Mouse (Mus musculus) forebrain, embryonic 12.5 days (tissue): Measurements from ENCODE around the gene Capn2. TPM values are rescaled to one million over a fixed set of nuclear protein-coding genes. Genes with fewer than 3 reads are reported as not detected.
A peak's percentile ranks its signal among the peaks of the same experiment; 100 is the strongest.

ENCODE experiments used
- ATAC-seq: fragments of 200-750 bp; cut with Nextera tagmentation; 2 replicates; pipeline ENCODE4 v1.8.0; 2017; ENCODE audit warnings: moderate TSS enrichment; ENCODE audit not compliant: low FRiP score
- H3K27ac ChIP-seq: fragments of 300-500 bp; sonication (generic); 2 replicates; pipeline ENCODE4 v1.5.1; 2016; ENCODE audit warnings: mild to moderate bottlenecking
- H3K27me3 ChIP-seq: fragments of 300-500 bp; sonication (generic); 2 replicates; pipeline ENCODE4 v1.6.1; 2016; ENCODE audit warnings: mild to moderate bottlenecking
- H3K36me3 ChIP-seq: fragments of 300-500 bp; sonication (generic); replicated peaks from 2 replicates; pipeline ENCODE4 v1.6.1; 2016; ENCODE audit warnings: mild to moderate bottlenecking
- H3K4me1 ChIP-seq: fragments of 300-500 bp; sonication (generic); 2 replicates; pipeline ENCODE4 v1.6.1; 2016
- H3K4me2 ChIP-seq: fragments of 300-500 bp; sonication (generic); 2 replicates; pipeline ENCODE4 v1.6.1; 2016; ENCODE audit warnings: mild to moderate bottlenecking, moderate library complexity
- H3K4me3 ChIP-seq: fragments of 300-500 bp; sonication (generic); replicated peaks from 2 replicates; pipeline ENCODE4 v1.5.1; 2016; ENCODE audit warnings: mild to moderate bottlenecking
- H3K9ac ChIP-seq: fragments of 300-500 bp; sonication (generic); 2 replicates; pipeline ENCODE4 v1.6.1; 2016; ENCODE audit warnings: mild to moderate bottlenecking
- H3K9me3 ChIP-seq: fragments of 300-500 bp; sonication (generic); 2 replicates; pipeline ENCODE4 v1.6.1; 2016
- WGBS: fragments of 180-500 bp; shearing (Covaris S2); methylation state at CpG from one replicate; pipeline ENCODE4 v1.1.7; 2016; 5-methylcytosine and 5-hydroxymethylcytosine counted together
- polyA plus RNA-seq: library from polyadenylated mRNA; unstranded; fragments of >200 nt; fragmentation: Nextera tagmentation; extraction: Ambion mirVana; gene quantifications from 2 replicates; pipeline ENCODE4 v1.2.1, GENCODE M21; 2016

The Capn2 gene
- polyA plus RNA-seq: 91.6 and 95.6 TPM in 2 replicates

DNA sequence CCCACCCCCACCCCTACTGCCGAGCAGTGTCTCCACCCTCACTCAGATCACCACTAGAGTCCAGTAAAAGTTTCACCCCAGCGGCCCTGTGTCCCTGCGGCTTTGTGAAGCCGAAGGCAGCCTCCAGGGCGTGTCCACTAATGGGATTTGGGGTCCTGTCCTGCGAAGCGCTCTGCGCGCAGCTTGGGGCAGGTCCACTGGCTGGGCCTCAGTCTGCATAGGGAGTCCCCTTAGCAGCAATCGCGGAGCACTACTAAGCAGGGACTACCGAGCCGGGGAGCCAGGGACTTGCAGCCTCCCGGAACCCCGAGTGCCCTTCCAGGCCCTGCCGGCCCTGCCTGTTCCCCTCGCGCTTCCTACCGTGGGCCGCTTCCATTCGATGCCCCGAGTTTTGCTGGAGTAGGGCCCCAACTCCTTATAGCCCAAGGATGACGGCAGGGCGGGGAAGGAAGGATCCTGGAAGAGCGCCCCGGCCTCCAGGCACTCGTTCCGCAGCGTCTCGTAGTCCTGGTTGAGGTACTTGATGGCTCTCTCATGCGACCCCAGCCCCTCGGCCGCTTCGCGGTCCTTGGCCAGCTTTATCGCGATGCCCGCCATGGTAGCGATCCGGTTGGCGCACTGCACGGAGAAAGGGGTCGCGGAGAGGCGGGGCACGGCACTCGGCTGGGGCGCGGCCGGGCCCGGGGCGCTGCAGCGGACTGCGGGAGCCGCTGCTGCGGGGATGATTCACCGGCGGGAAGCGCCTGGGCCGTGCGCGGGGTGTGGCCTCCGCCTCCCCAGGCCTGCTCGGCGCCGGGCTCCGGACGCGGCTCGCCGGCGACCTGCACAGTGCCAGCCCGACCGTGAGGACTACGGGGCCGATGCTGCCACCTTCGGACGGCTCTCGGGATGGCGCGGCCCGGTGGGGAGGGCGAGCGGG lies at the start of gene Capn2:
TSS of gene Capn2 (minus strand) at position 851 of the 919 bp plus-strand sequence.
- peak; percentile 95 for ATAC-seq
- Histone ChIP-seq H3K4me1 (peaks cover 22% of the 10 kb centered on the region), H3K27ac (peak within 1 kb of the TSS; percentile 80), H3K36me3 (peaks cover 4% of the 10 kb centered on the region), H3K4me2 (peak within 1 kb of the TSS; percentile 74), H3K9ac (peak within 1 kb of the TSS; percentile 78), H3K4me3 (peak within 1 kb of the TSS; percentile 57), H3K9me3 (no peaks in the 10 kb centered on the region), H3K27me3 (peaks cover 28% of the 10 kb centered on the region)
- under 1% methylated on average over 83 of the region's 84 CpGs for WGBS

DNA sequence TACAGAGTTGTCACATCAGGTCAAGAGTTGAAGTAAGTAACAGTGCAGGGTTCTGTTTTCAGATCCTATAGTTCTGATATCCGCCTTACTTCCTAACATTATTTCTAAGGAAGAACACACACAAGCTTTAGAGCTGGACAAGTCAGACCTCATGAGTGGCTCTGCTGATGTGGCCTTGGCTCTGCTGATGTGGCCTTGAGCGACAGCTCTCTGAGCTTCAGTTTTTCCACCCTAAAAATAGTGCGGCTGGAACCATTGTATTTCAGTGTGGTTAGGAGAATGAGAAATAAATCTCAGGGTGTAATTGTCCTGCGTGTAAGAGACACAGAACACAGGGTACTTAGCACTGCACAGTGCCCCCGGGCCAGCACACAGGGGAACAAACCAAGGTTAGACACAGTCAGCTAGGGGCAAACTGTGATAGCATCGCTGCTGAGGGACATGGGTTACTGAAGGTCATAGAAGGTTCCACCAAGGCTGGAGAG lies 48.0 kb upstream of the Capn2 start:
- 92% methylated on average over 6 of the region's 6 CpGs for WGBS
- Histone ChIP-seq H3K4me3 (no peak overlapping the region), H3K27me3 (peaks cover 59% of the 10 kb centered on the region), H3K9ac (no peak overlapping the region), H3K4me2 (no peak overlapping the region), H3K4me1 (peaks cover 3% of the 10 kb centered on the region; the same call in 1 of the 2 replicates), H3K27ac (no peak overlapping the region), H3K36me3 (no peaks in the 10 kb centered on the region), H3K9me3 (no peaks in the 10 kb centered on the region)
- no peak for ATAC-seq

DNA sequence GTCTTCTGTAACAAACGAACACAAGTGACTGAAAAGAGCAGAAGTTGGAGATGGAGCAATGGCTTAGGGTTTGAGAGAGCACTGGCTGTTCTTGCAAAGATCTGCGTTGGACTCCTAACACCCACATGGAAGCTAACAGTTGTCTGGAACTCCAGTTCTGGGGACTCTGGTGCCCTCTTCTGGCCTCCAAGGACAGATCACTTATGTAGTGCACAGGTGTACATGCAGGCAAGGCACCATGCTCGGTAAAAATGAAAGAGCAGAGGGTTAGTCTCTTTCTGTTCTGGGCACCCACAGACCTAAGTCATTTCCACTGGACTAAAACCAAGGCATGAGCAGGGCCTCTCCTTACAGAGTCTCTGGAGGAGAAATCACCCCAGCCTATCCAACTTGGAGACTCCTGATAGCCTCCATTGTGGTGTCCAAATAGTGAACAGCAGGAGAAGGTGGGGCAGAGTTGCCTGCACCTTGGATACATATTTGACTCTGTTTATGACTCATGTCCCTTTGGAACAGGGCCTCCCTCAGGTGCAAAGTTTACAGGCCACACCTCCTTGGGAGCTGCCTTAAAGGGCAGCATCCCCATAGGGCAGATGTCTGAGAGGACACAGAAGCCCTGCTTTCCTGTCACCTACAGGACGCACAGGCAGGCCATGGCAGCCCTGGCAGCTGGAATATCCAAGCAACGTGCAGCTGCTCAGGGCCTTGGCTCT lies 47.2 kb upstream of the Capn2 start, which contains the start of gene Capn8:
TSS of gene Capn8 (plus strand) at position 600 of the 713 bp plus-strand sequence.
- peaks cover 3% of the 10 kb centered on the region; the same call in 1 of the 2 replicates for H3K4me1 ChIP-seq
- H3K27ac ChIP-seq: no peak within 1 kb of the TSS
- 68% methylated on average over 5 of the region's 5 CpGs for WGBS
- H3K4me2 ChIP-seq: no peak within 1 kb of the TSS
- no peaks in the 10 kb centered on the region for H3K36me3 ChIP-seq
- no peak within 1 kb of the TSS for H3K4me3 ChIP-seq
- no peak for ATAC-seq
- H3K9ac ChIP-seq: no peak within 1 kb of the TSS
- peaks cover 53% of the 10 kb centered on the region for H3K27me3 ChIP-seq
- no peaks in the 10 kb centered on the region for H3K9me3 ChIP-seq

DNA sequence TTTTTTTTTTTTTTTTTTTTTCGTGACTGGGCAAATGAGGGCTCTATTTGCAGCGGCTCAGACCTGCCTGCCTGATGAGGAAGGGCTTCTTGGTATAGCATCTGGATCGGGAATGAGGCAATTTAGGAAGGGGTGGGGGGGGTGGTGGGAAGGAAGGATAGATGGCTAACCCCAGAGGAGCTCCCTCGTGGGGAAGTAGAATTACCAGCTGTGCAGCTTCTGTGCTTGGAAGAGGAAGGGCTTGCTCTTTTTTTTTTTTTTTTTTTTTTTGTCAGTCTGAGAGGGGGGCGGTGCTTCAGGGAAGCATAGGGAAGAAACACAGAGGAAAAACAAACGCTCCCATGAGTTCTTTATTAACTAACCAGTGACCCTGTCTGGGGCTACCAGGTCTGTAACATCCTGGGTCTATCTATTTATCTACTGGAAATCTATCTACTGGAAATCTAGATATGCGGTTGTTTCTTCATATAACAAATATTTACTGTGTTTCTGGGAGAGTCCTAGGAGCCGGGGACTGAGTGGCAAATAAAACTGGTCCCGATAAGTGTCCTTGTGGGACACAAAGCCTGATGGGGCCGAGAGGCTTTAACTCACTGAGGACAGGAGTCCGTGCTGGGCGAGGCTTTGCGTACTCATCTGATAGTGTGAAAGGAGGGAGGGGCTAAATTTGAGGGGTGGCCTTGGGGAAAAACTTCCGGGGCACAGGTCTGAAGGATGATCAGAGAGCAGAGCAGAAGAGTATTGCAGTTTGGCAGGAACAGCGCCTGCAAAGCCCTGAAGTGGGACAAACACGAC lies 45.4 kb upstream of the Capn2 start:
- peaks cover 6% of the 10 kb centered on the region; the same call in 1 of the 2 replicates for H3K4me1 ChIP-seq
- H3K36me3 ChIP-seq: no peaks in the 10 kb centered on the region
- H3K9me3 ChIP-seq: no peaks in the 10 kb centered on the region
- no peak overlapping the region for H3K4me2 ChIP-seq
- no peak overlapping the region for H3K27ac ChIP-seq
- 53% methylated on average over 16 of the region's 16 CpGs for whole genome bisulfite sequencing
- peaks cover 48% of the 10 kb centered on the region for H3K27me3 ChIP-seq
- ATAC-seq: 0 out of 2 replicates have a peak, but pooled peaks have one; percentile 18
- H3K4me3 ChIP-seq: no peak overlapping the region
- no peak overlapping the region for H3K9ac ChIP-seq

DNA sequence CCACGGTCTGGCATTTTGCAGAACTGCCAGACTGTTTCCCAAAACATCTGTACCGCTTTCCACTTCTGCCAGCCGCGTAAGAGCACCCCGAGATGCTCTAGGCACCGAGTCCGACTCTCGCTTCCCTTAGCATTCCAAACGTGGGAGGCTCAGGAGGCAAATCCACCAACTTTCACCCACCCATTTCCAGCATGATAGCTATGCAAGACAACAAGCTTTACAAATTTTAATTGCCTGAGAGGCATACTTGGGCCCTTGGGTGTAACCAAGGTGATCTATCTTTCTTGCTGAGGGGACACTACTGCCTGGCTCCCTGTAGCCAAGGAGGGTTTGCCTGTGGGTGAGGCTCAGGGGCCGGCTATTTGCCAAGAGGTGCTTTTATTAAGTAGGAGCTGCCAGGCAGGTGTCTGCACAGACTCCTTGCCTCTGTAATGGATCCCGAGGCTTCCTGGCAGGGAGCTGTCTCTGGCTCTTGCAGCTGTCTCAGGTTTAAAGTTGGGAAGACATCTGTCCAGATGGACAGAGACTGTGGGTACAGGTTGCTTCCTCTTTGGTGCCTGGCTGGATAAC lies 44.6 kb upstream of the Capn2 start:
- 78% methylated on average over 11 of the region's 11 CpGs for WGBS
- no peak overlapping the region for H3K4me2 ChIP-seq
- H3K9me3 ChIP-seq: no peaks in the 10 kb centered on the region
- H3K4me3 ChIP-seq: no peak overlapping the region
- ATAC-seq: no peak
- H3K4me1 ChIP-seq: peaks cover 6% of the 10 kb centered on the region; the same call in 1 of the 2 replicates
- H3K36me3 ChIP-seq: no peaks in the 10 kb centered on the region
- H3K27ac ChIP-seq: no peak overlapping the region
- no peak overlapping the region for H3K9ac ChIP-seq
- peaks cover 41% of the 10 kb centered on the region for H3K27me3 ChIP-seq

DNA sequence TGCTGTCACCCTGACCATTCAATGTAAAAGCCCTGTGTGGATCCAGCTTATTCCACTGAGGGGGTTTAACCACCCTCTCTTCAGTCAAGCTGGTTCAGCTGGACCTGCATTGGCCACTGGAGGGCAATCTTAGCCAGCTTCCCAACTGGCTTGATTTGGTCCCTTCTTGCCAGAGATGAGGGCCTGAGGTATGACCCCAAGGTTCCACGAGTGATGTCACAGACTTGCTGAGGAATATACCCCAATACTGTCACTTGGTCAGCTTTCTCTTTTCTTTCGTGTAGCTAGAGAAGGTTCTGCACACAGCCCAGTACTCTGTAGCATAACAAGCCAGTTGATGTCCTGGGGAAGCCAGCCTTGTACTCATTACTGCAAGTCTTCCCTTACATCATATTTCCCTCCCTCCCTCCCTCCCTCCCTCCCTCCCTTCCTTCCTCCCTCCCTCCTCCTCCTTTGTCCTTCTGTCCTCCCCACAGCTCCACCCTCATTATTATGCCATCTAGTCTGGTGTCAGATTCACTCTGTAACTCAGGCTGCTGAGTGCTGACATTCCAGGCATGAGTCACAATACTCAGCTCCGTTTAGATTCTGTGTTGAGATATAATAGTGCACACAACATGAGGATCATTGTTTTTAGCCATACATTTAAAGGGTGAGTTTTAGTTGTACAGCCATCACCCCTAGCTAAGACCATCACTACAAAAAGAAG lies 43.1 kb upstream of the Capn2 start:
- peaks cover 6% of the 10 kb centered on the region; the same call in 1 of the 2 replicates for H3K4me1 ChIP-seq
- no peaks in the 10 kb centered on the region for H3K36me3 ChIP-seq
- peak; percentile 69 for ATAC-seq
- no peak overlapping the region for H3K9ac ChIP-seq
- no peak overlapping the region for H3K27ac ChIP-seq
- H3K4me2 ChIP-seq: no peak overlapping the region
- no peak overlapping the region for H3K4me3 ChIP-seq
- H3K9me3 ChIP-seq: no peaks in the 10 kb centered on the region
- peaks cover 34% of the 10 kb centered on the region for H3K27me3 ChIP-seq
- 22% methylated on average over 3 of the region's 3 CpGs for whole genome bisulfite sequencing

DNA sequence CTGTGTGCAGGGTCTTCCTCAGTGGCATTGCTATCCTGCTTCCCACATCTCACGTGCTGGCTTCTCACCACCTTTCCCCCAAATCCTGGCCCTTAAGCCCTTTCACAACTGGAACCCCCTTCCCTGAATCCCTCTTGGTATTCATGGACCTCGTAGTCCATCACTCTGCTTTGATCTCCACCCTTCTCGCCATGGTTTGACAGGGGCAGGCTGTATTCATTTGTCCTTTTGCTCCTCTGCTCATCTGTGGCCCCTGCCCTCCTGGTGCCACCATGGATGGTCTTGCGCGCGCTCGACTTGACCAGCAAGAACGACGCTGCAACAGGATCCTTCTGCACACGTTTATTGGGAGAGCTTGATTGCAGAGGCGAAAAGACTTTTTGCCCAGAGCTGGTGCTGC lies 42.1 kb upstream of the Capn2 start:
- H3K4me3 ChIP-seq: no peak overlapping the region
- no peak overlapping the region for H3K9ac ChIP-seq
- H3K9me3 ChIP-seq: no peaks in the 10 kb centered on the region
- H3K4me2 ChIP-seq: no peak overlapping the region
- ATAC-seq: no peak
- peaks cover 6% of the 10 kb centered on the region; the same call in 1 of the 2 replicates for H3K4me1 ChIP-seq
- no peaks in the 10 kb centered on the region for H3K36me3 ChIP-seq
- no peak overlapping the region for H3K27ac ChIP-seq
- 87% methylated on average over 11 of the region's 11 CpGs for WGBS
- peaks cover 25% of the 10 kb centered on the region for H3K27me3 ChIP-seq

DNA sequence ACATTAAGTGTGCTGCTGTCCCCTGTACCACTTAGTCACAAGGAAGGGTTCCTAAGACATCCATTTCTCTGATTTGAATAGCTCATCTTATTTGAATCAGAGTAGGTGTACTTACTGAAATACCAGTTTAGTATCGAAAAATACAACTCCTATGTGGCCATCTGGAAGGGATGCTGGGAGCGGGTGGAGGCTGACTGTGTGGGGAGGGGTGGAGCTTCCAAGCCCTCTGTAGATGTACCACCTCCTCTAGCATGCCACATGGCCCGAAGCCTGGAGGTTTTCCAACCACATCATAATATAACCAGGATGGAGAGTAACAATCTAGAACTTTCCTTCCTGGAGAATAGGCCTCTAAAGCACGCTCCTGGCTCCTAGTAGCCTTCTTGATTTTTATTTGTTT lies 40.9 kb upstream of the Capn2 start:
- Histone ChIP-seq H3K9ac (no peak overlapping the region), H3K4me1 (peaks cover 6% of the 10 kb centered on the region; the same call in 1 of the 2 replicates), H3K4me2 (no peak overlapping the region), H3K4me3 (no peak overlapping the region), H3K36me3 (no peaks in the 10 kb centered on the region), H3K27ac (no peak overlapping the region), H3K9me3 (no peaks in the 10 kb centered on the region), H3K27me3 (peaks cover 12% of the 10 kb centered on the region)
- no peak for ATAC-seq
- 80% methylated on average over 4 of the region's 4 CpGs for WGBS

DNA sequence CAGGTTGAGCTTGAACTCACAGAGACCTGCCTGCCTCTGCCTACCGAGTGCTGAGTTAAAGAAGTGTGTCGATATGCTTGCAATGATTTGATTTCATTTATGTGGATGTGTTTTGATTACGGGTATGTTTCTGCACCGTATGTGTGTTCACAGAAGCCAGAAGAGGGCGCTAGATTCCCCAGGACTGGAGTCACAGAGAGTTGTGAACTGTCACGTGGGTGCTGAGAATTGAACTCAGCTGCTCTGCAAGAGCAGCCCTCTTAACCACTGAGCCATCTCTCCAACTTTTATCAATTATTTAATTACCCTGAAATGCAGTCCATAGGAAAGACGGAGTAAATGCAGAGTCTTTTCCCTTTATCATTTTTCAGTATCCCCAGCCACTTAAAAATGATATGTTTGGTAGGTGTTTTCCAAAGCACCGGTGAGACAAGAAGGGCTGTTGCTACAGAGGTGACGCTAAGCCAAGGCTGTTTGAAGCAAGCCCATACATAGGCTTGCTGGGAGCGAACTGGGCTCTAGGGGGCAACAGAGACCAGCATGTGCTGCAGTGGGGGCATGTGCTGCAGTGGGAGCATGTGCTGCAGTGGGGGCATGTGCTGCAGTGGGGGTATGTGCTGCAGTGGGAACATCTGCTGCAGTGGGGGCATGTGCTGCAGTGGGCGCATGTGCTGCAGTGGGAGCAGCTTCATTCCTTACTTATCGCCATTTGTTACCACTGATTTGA lies 36.4 kb upstream of the Capn2 start:
- Histone ChIP-seq H3K36me3 (no peaks in the 10 kb centered on the region), H3K4me2 (no peak overlapping the region), H3K27me3 (0 out of 2 replicates have a peak, but pooled peaks cover 3% of the 10 kb centered on the region), H3K9ac (no peak overlapping the region), H3K27ac (no peak overlapping the region), H3K4me3 (no peak overlapping the region), H3K9me3 (no peaks in the 10 kb centered on the region), H3K4me1 (no peaks in the 10 kb centered on the region)
- ATAC-seq: peak; percentile 53; the same call in 1 of the 2 replicates
- 61% methylated on average over 12 of the region's 12 CpGs for WGBS

DNA sequence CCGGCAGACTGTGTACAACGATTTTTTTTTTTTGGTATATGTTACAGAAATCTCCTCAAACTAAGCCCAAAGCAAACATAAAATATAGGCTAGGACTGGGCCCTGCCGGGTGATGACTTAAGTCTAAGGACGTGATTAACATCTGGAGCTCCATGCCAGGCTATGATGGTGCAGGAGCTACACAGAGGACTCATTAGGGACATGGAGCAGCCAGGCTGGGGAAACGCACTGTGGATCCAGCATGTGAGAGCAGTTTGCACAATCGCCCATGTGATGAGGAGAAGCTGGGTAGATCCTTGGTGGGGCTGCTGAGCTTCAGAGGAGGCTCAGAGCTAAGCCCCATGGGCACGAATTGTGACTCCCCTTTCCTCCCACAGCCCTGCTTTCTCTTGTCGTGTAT lies 33.4 kb upstream of the Capn2 start:
- H3K4me1 ChIP-seq: no peaks in the 10 kb centered on the region
- no peak overlapping the region for H3K9ac ChIP-seq
- H3K4me3 ChIP-seq: no peak overlapping the region
- 0 out of 2 replicates have a peak, but pooled peaks cover 3% of the 10 kb centered on the region for H3K27me3 ChIP-seq
- 79% methylated on average over 8 of the region's 8 CpGs for WGBS
- peaks cover 4% of the 10 kb centered on the region; the same call in 1 of the 2 replicates for H3K9me3 ChIP-seq
- H3K4me2 ChIP-seq: no peak overlapping the region
- H3K27ac ChIP-seq: no peak overlapping the region
- H3K36me3 ChIP-seq: no peaks in the 10 kb centered on the region
- ATAC-seq: no peak
